Mouse (Mus musculus): ENCODE data around the gene Sptlc2. TPM values are rescaled to one million over a fixed set of nuclear protein-coding genes. Genes with fewer than 3 reads are reported as not detected.
"Not testable (repeated sequence)": the region's sequence is repeated elsewhere in the genome, so short reads cannot be mapped to it uniquely, and the experiment has no call there.

Gene Sptlc2
- polyA plus RNA-seq, 1 experiment from 2014 or later = 72.8 TPM

DNA sequence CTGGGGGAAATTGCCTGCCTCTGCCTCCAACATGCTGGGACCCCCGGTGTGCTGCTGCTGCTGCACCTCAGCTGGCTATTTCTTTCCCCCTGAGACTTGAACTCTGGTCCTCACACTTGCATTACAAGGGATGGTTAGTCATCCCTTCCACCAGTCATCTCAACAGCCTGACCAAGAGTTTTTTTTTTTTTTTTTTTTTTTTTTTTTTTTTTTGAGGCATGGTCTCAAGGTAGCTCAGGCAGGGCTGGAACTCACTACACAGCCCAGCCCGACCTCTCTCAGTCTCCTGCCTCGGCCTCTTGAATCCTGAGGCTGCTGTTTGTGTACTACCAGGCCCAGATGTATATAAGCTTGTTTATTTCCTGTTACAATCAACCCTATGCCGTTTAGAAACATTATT is 103.9 kb downstream of the Sptlc2 start:
- no peaks in the 10 kb centered on the region for H3K4me1 ChIP-seq (ENCODE audit: control insufficient read depth, insufficient read depth, low read length)
- H3K27me3 ChIP-seq (ENCODE audit: control insufficient read depth, insufficient read depth, low read depth, low read length) = no peaks in the 10 kb centered on the region
- H3K27ac ChIP-seq (ENCODE audit: low read length) = no peak overlapping the region
- no peaks in the 10 kb centered on the region for H3K9me3 ChIP-seq (replicated peaks; ENCODE audit: control insufficient read depth, low read length, poor library complexity, severe bottlenecking)
- no peak overlapping the region for H3K4me2 ChIP-seq (ENCODE audit: low read length)
- H3K36me3 ChIP-seq (ENCODE audit: control insufficient read depth, insufficient read depth, low read length) = no peaks in the 10 kb centered on the region
- no peak overlapping the region for H3K9ac ChIP-seq (ENCODE audit: low read depth, low read length)
- no peak overlapping the region for H3K4me3 ChIP-seq (ENCODE audit: low read depth, low read length)
- no peak for ATAC-seq
- 84% methylated on average over 4 of the region's 4 CpGs for WGBS

DNA sequence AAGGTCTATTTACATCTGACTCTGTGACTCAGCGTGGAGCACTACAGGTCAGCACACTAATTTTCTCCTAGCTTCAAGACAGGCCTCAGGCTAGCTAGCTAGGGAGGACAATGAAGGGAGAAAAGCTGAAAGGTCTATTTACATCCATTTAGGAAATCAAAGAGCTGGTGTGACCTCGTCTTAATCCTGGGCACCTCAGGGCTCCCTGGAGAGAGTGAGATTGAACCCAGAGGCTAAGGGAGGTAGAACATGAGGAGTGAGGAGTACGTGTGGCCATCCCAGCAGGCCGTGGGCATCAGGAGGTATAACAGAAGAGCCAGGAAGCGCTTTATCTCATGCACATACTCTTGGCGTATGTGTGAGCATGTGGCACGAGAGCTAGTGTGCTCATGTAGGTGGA is 104.4 kb downstream of the Sptlc2 start:
- WGBS = 52% methylated on average over 7 of the region's 7 CpGs
- no peaks in the 10 kb centered on the region for H3K27me3 ChIP-seq (ENCODE audit: control insufficient read depth, insufficient read depth, low read depth, low read length)
- ATAC-seq = no peak
- H3K27ac ChIP-seq (ENCODE audit: low read length) = no peak overlapping the region
- H3K9me3 ChIP-seq (replicated peaks; ENCODE audit: control insufficient read depth, low read length, poor library complexity, severe bottlenecking) = no peaks in the 10 kb centered on the region
- no peak overlapping the region for H3K9ac ChIP-seq (ENCODE audit: low read depth, low read length)
- H3K4me1 ChIP-seq (ENCODE audit: control insufficient read depth, insufficient read depth, low read length) = no peaks in the 10 kb centered on the region
- no peaks in the 10 kb centered on the region for H3K36me3 ChIP-seq (ENCODE audit: control insufficient read depth, insufficient read depth, low read length)
- H3K4me3 ChIP-seq (ENCODE audit: low read depth, low read length) = no peak overlapping the region
- no peak overlapping the region for H3K4me2 ChIP-seq (ENCODE audit: low read length)

DNA sequence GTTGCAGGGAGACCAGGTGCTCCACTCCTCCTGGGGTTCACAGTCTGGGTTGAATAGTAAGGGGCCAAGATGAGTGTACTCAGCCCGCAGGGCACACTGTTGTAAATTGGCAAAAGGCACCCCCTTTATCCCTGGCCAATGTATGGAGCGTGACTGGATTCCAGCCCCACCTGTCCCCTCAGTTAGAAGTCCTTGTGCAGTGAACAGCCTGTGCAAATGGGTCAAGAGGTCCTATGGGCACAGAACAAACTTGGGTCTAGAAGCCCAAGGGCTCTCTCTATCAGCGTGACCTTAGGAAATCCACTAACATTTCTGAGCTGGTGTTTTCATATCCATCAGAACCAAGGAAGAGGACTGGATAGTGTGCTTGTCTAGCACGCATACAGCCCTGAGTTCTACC is 105.4 kb downstream of the Sptlc2 start:
- Histone ChIP-seq H3K9ac (ENCODE audit: low read depth, low read length) (no peak overlapping the region), H3K4me2 (ENCODE audit: low read length) (no peak overlapping the region), H3K27me3 (ENCODE audit: control insufficient read depth, insufficient read depth, low read depth, low read length) (no peaks in the 10 kb centered on the region), H3K9me3 (replicated peaks; ENCODE audit: control insufficient read depth, low read length, poor library complexity, severe bottlenecking) (no peaks in the 10 kb centered on the region), H3K4me1 (ENCODE audit: control insufficient read depth, insufficient read depth, low read length) (no peaks in the 10 kb centered on the region), H3K4me3 (ENCODE audit: low read depth, low read length) (no peak overlapping the region), H3K36me3 (ENCODE audit: control insufficient read depth, insufficient read depth, low read length) (no peaks in the 10 kb centered on the region), H3K27ac (ENCODE audit: low read length) (no peak overlapping the region)
- ATAC-seq = no peak
- WGBS = 91% methylated on average over 4 of the region's 4 CpGs

DNA sequence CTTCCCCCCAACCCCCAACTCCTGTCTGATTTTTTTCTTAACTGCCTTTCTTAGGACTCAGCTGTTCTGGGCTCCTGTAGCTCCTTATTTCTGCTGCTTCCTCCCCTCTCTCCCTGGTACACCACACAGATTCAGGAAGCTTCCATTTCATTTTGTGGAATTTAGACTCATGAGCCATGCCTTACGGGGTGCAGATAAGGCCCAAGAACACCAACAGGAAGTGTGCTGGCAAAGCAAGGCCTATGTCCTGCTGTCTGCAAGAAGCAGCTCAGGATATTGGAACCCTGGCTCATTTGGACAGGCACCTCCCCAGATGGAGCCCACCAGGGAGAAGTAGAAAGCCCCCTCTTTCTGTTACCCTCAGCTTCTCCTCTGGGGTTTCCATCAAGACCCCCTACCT is 106.4 kb downstream of the Sptlc2 start:
- Histone ChIP-seq H3K4me2 (ENCODE audit: low read length) (no peak overlapping the region), H3K27me3 (ENCODE audit: control insufficient read depth, insufficient read depth, low read depth, low read length) (no peaks in the 10 kb centered on the region), H3K4me3 (ENCODE audit: low read depth, low read length) (no peak overlapping the region), H3K9me3 (replicated peaks; ENCODE audit: control insufficient read depth, low read length, poor library complexity, severe bottlenecking) (no peaks in the 10 kb centered on the region), H3K36me3 (ENCODE audit: control insufficient read depth, insufficient read depth, low read length) (no peaks in the 10 kb centered on the region), H3K4me1 (ENCODE audit: control insufficient read depth, insufficient read depth, low read length) (no peaks in the 10 kb centered on the region), H3K9ac (ENCODE audit: low read depth, low read length) (no peak overlapping the region), H3K27ac (ENCODE audit: low read length) (no peak overlapping the region)
- WGBS = 88% methylated on average over 1 of the region's 1 CpGs
- no peak for ATAC-seq

DNA sequence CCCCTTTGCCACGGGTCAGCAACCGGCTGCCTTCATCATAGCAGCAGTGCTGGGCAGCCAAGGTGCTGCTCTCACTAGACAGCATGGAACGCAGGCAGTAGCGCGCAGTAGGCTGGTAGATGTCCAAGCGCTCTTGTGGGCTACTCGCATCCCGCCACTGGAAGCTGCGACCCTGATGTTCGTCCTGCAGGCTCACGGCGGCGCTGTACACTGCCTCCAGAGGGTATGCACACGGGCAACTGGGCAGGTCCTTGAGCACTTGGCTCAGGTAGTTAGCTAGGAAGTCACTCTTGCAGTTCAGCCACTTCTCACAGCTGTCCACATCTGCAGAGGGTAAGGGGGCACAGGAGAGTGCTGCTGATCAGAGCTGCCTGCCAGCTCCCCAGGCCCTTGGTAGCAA is 108.3 kb downstream of the Sptlc2 start:
- Histone ChIP-seq H3K4me1 (ENCODE audit: control insufficient read depth, insufficient read depth, low read length) (no peaks in the 10 kb centered on the region), H3K9ac (ENCODE audit: low read depth, low read length) (no peak overlapping the region), H3K9me3 (replicated peaks; ENCODE audit: control insufficient read depth, low read length, poor library complexity, severe bottlenecking) (no peaks in the 10 kb centered on the region), H3K4me3 (ENCODE audit: low read depth, low read length) (no peak overlapping the region), H3K4me2 (ENCODE audit: low read length) (no peak overlapping the region), H3K27me3 (ENCODE audit: control insufficient read depth, insufficient read depth, low read depth, low read length) (no peaks in the 10 kb centered on the region), H3K36me3 (ENCODE audit: control insufficient read depth, insufficient read depth, low read length) (peaks cover 12% of the 10 kb centered on the region), H3K27ac (ENCODE audit: low read length) (no peak overlapping the region)
- 44% methylated on average over 14 of the region's 14 CpGs for WGBS
- no peak for ATAC-seq

DNA sequence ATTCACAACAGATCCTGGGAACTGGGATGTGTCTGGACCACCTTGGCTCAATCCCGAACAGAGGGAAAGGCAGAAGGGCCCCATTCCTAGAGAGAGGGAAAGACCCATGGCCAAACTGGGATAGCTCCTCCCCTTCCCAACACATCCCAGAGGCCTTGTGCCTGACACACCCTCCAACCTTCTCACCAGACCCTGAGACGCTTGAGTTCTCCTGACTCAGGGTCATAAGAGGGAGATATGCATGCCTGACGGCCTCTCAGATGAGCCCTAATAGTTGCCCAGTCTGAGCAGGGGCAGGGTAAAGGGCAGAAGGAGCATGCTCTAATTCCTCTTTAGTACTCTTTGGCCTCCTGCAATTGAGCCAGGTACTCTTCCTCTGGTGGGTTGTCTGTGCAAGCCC is 108.8 kb downstream of the Sptlc2 start:
- no peak for ATAC-seq
- H3K4me1 ChIP-seq (ENCODE audit: control insufficient read depth, insufficient read depth, low read length) = no peaks in the 10 kb centered on the region
- H3K27me3 ChIP-seq (ENCODE audit: control insufficient read depth, insufficient read depth, low read depth, low read length) = no peaks in the 10 kb centered on the region
- peaks cover 13% of the 10 kb centered on the region for H3K36me3 ChIP-seq (ENCODE audit: control insufficient read depth, insufficient read depth, low read length)
- H3K27ac ChIP-seq (ENCODE audit: low read length) = no peak overlapping the region
- H3K9ac ChIP-seq (ENCODE audit: low read depth, low read length) = no peak overlapping the region
- no peaks in the 10 kb centered on the region for H3K9me3 ChIP-seq (replicated peaks; ENCODE audit: control insufficient read depth, low read length, poor library complexity, severe bottlenecking)
- H3K4me2 ChIP-seq (ENCODE audit: low read length) = no peak overlapping the region
- 62% methylated on average over 3 of the region's 3 CpGs for WGBS
- no peak overlapping the region for H3K4me3 ChIP-seq (ENCODE audit: low read depth, low read length)

DNA sequence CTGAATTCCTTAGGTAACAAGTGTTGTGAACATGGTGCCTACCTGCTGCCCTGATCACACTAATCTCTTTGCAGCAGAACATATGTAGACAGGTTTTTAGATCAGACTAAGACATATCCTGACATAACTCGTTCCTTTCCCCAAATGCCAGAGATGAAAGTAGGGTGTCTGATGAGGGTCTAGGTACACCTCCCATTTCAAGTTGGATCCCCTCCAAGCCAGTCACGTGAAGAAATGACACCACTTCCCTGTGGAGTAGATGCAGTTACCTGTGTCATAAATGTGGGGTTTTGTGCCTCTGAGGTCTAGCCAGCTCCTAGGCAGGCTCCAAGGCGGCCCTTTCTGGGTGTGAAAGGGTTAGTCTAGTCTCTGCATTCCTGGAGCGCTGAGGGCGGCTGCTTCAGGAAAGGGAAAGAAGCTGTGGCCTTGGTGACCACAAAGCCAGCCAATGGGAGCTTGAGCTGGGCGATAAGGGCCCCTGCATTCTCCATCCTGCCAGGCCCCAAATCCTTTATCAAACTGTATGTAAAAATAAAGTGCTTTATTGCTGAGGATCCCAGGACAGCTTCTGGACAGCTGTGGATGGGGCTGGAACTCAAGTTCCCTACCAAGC is 109.9 kb downstream of the Sptlc2 start:
- Histone ChIP-seq H3K36me3 (ENCODE audit: control insufficient read depth, insufficient read depth, low read length) (peaks cover 15% of the 10 kb centered on the region), H3K27ac (ENCODE audit: low read length) (no peak overlapping the region), H3K9ac (ENCODE audit: low read depth, low read length) (no peak overlapping the region), H3K4me2 (ENCODE audit: low read length) (no peak overlapping the region), H3K4me3 (ENCODE audit: low read depth, low read length) (no peak overlapping the region), H3K9me3 (replicated peaks; ENCODE audit: control insufficient read depth, low read length, poor library complexity, severe bottlenecking) (no peaks in the 10 kb centered on the region), H3K27me3 (ENCODE audit: control insufficient read depth, insufficient read depth, low read depth, low read length) (no peaks in the 10 kb centered on the region), H3K4me1 (ENCODE audit: control insufficient read depth, insufficient read depth, low read length) (no peaks in the 10 kb centered on the region)
- no peak for ATAC-seq
- 21% methylated on average over 6 of the region's 6 CpGs for WGBS

DNA sequence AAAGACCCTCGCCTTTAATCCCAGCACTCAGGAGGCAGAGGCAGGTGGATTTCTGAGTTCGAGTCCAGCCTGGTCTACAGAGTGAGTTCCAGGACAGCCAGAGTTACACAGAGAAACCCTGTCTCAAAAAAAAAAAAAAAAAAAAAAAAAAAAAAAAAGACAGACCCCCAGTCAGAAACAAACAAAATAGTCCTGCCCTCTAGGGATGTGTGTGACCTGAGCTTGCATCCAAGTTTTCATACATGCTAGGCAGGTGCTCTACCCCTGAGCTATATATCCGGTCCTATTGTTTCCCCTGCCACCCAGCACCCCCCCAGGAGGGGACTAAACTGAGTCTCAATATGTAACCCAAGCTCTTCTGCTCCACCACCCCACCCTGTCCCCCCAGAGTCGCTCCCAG is 110.9 kb downstream of the Sptlc2 start:
- H3K27me3 ChIP-seq (ENCODE audit: control insufficient read depth, insufficient read depth, low read depth, low read length); H3K4me3 ChIP-seq (ENCODE audit: low read depth, low read length); H3K9ac ChIP-seq (ENCODE audit: low read depth, low read length); H3K4me1 ChIP-seq (ENCODE audit: control insufficient read depth, insufficient read depth, low read length); H3K9me3 ChIP-seq (replicated peaks; ENCODE audit: control insufficient read depth, low read length, poor library complexity, severe bottlenecking); H3K27ac ChIP-seq (ENCODE audit: low read length); H3K4me2 ChIP-seq (ENCODE audit: low read length); ATAC-seq: not testable (repeated sequence)
- WGBS = 89% methylated on average over 4 of the region's 4 CpGs
- peaks cover 25% of the 10 kb centered on the region for H3K36me3 ChIP-seq (ENCODE audit: control insufficient read depth, insufficient read depth, low read length)

DNA sequence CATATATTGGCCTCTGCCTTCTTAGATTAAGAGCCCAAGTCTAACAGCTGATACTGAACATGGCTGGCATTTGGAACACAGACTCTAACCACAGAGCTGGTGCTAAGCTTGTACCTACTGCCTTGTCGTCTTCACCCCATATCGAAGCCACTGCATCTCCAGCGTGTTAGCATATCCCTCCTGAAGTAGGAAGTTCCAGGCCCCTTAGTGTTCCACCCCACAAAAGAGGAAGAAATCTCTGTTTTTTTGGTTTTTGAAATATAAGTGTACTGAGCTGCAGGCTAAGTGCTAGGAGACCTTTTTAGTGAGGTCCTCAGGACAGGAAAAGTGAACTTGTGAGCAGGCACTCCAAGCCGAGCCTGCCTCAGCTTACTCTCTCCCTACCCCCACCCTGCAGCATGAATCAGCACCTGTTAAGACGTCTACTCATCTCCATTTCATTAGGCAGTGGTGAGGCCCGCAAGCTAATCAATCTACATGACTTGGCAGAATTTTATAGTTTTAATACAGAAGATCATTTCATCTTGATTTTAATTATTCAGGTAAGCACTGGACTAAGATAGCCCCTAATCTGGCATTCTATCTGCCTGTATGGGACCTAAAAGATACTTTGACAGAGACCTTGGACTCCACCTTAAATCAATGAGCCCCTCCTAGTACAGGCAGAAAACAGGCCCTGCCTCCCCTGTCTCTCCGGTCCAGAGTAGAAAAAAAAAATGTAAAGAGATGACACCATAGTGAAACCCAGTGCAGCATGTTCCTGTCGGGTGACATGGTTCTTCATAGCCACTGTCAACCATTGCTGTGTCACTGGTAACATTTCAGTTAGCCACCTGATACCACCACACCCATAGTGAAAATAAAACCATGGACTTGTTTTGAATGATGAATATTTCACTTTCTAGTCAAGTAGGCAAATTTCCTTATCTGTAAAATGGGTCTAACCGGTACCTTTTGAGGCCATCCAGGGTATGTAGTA is 113.0 kb downstream of the Sptlc2 start:
- 89% methylated on average over 9 of the region's 9 CpGs for WGBS
- no peak for ATAC-seq

More for the DNA sequence above, 113.0 kb downstream of the Sptlc2 start:
- H3K4me2 ChIP-seq (ENCODE audit: low read length) = no peak overlapping the region
- H3K4me3 ChIP-seq (ENCODE audit: low read depth, low read length) = no peak overlapping the region
- no peaks in the 10 kb centered on the region for H3K4me1 ChIP-seq (ENCODE audit: control insufficient read depth, insufficient read depth, low read length)
- peaks cover 37% of the 10 kb centered on the region for H3K36me3 ChIP-seq (ENCODE audit: control insufficient read depth, insufficient read depth, low read length)
- no peaks in the 10 kb centered on the region for H3K9me3 ChIP-seq (replicated peaks; ENCODE audit: control insufficient read depth, low read length, poor library complexity, severe bottlenecking)
- no peak overlapping the region for H3K27ac ChIP-seq (ENCODE audit: low read length)
- H3K9ac ChIP-seq (ENCODE audit: low read depth, low read length) = no peak overlapping the region
- no peaks in the 10 kb centered on the region for H3K27me3 ChIP-seq (ENCODE audit: control insufficient read depth, insufficient read depth, low read depth, low read length)

All from midbrain, embryonic 16.5 days (tissue).